Mouse (Mus musculus) ES-CJ7 (cell line): ENCODE measurements around the gene Dchs1.
"Not testable (repeated sequence)": the region's sequence is repeated elsewhere in the genome, so short reads cannot be mapped to it uniquely, and the experiment has no call there.

Experiments
- DNase-seq: peaks from one replicate; pipeline ENCODE4 v3.0.0; 2011; ENCODE audit warnings: low read depth, low spot score

Gene Dchs1

DNA sequence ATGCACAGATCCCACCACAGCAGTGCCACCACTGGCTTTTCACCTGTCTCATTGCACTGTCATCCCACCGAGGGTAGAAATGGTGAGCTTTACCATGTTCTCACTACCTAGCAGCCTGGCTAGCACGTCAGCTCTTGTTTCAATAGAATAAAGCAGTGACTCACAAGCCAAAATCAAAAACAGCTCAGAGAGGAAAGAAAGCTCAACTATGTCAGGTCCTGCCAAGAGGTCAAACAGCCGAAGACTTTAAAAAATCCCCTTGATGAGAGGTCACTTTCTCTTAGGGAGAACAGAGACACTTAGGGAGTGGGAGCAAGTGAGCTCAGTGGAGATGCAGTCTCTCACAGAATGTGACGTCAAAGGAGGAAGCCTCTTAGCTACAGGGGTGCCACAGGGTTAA, 3.6 kb downstream of the Dchs1 start:
- no peak for DNase-seq

GRCm38 (mm10) chr7:105778553-105779265, 8.7 kb downstream of the Dchs1 start:
- DNase-seq = no peak

DNA sequence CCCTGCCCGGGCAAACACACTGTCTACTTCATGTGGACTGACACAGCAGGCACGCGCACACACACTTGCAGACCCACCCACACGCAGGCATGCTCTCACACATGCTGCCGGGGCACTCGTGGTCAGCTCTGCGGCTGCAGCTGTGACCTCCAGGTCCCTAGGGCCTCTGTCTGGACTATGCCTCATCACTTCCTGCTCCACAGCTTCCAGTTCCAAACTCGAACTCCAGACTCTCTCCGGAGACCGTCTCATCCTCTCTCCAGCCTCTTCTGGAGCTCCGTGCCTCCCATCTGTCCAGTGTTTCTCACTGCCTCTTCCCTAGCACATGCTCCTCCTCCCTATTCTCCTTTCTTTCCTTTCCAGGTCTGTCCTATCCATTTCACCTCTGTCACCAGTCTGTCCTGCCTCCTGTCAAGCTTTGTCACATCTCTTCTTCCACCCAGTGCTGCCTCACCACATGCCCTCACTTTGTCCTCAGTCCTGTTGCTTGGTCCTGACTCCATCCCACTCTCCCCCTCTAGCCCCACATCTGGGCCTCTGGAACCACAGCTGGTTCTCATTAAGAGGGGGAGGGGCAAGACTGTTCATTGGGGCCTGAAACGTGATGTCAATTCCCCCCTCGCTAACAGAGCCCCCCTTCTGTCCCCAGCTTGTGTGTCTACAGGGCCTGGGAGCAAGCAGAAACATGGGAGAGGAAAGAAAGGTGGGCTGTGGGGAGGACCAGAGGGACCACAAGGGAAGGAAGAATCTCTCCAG, 9.5 kb downstream of the Dchs1 start:
- no peak for DNase-seq

- no peak for DNase-seq
Observed at GRCm38 (mm10) chr7:105777316-105777715, 10.1 kb downstream of the Dchs1 start.

DNA sequence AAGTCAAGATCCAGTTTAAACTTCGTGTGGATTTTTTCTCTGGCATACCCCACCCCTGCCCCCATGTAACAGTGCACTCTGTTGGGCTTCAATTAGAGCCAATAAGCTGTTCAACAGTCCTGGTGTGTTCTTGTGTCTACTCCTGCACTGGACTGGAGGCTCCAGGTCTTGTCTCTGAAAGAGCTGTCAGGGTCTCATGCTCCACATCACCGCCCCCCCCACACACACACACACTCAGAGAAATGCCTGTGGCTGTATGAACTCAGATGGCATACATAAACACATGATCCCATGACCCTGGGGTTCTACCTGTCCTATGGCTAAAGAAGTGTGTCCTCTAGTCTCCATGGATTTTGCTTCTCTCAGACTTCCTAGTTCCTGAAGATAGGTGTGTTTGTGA, 11.4 kb downstream of the Dchs1 start:
- no peak for DNase-seq

- no peak for DNase-seq
Observed at GRCm38 (mm10) chr7:105774661-105775060, 12.8 kb downstream of the Dchs1 start.

DNA sequence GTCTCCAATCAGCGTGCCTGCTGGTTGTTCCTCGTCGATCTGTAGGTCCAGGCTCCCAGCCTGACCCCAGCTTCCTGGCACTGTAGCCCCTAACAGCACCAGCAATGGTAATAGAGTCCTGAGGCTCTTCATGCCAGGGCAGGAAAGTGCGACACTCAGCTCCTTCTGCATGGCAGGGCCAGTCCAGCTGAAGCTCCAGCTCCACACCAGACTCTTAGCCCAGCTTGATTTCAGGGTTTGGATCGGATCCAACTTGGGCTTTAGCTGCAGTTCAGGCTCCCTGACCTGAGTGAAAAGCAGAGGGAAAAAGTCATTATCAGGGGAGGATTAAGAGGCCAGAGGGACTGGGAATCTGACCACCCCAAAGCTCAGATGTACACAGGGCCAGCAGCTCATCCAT, 14.4 kb downstream of the Dchs1 start:
- no peak for DNase-seq

DNA sequence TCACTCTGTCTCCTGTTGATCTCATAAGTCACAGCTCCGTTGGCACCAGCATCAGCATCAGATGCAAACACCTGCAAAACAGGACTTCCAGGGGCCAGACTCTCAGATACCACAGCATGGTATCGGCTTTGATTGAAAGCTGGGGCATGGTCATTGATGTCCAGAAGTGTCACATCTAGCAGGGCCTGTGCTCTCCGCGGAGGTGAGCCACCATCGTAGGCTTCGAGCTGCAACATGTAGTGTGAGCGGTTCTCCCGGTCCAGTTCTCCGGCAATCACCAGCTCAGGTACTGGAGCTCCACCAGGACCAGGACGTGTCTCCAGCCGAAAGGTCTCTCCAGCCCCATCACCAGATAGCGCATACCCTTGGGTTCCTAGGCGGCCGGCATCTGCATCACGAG, 15.1 kb downstream of the Dchs1 start:
- DNase-seq = no peak

GRCm38 (mm10) chr7:105769959-105770358, 17.5 kb downstream of the Dchs1 start:
- DNase-seq = no peak

DNA sequence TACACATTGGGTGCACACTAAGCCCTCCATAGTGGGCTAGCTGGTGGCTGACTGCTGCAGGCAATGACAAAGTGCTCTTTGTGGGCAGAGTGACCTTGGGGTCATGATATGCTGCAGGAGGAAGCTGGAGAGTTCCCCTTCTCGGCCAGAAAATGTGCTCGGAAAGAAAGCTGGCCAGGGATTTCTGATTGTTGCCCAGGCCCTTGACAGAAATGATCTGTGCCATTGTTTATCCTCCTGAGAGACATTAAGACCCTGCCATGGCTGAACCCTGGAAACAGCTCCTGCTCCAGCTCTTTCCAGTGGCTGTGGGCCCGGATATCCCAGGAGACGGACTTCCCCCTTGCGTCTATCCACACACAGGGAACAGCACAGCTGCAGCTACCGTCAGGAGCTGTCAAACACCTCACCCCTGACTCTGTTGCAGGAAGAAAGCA, 19.7 kb downstream of the Dchs1 start:
- DNase-seq = no peak

DNA sequence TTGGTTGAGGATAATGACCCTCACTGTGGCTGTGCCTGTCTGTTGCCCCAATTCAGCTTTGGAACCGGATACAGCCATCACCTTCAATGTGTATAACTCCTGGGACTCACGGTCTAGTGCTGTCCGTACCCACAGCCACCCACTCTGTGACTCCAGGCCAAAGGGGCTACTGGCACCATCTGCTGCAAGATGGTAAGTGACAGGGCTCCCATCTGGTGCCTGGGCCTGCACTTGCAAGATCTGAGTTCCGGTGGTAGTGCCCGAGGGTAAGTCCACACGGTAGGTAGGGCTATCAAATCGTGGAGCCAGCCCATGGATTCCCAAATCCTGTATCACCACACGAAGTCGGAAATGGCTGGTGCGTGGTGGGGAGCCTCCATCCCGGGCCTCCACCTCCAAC, 23.1 kb downstream of the Dchs1 start:
- DNase-seq = no peak

DNA sequence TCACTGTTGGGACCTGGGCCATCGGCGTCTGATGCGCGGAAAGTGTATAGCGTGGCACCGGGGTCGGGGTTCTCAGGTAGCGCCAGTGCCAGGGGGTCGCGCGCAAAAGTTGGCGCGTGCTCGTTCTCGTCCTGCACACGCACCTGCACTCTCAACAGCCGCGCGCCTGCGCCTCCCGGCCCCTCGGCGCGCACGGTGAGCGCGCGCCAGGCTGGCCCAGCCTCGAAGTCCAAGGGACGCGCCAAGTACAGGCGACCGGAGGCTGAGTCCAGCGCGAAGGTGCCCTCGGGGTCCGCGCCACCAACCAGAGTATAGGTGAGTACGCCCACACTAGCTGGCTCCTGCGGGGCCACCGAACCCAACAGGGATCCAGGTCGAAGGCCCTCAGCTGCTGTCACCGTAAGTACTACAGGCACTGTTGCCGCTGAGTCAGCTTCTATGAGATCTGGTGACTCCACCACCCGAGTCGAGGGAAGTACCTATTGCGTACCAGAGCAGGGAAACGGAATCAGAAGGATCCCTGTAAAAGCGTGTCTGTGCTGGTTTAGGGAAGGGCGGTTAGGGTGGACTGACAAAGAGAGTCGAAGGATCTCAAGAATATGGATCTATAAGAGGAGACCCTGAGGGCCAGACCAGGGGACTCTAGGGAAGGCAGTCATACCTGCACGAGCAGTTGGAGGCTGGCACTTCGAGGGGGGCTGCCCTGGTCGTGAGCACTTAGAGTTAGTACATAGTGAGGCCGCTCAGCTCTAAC, 24.8 kb downstream of the Dchs1 start:
- DNase-seq = no peak

DNA sequence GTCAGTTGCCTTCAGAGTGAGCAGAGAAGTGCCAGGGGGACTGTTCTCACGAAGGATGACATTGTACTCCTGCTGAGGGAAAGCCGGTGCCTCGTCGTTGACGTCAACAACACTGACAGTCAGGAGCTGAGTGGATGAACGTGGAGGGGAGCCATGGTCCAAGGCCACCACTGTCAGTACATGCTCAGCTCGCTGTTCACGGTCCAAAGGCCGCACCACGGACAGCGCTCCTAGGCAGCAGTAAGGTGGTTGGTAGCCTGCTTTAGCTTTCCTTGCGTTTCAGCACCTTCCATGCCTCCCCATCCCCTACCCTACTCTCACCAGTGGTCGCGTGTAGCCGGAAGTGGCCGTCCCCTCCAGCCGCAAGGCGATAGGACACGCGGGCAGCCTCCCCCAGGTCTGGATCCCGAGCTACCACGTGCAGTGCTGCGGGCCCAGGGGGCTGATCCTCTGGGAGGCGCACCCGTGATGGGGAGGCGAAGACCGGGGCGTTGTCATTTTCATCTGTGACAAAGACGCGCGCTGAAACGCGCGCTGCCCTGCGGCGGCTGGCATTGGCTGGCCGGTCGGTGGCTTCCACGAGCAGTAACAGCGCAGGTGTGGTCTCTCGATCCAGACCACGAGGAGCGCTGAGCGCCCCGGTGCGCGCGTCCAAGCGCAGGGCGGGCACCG, 25.5 kb downstream of the Dchs1 start:
- DNase-seq = peak; percentile 58

- no peak for DNase-seq
Observed at GRCm38 (mm10) chr7:105753281-105753680, 34.2 kb downstream of the Dchs1 start.

DNA sequence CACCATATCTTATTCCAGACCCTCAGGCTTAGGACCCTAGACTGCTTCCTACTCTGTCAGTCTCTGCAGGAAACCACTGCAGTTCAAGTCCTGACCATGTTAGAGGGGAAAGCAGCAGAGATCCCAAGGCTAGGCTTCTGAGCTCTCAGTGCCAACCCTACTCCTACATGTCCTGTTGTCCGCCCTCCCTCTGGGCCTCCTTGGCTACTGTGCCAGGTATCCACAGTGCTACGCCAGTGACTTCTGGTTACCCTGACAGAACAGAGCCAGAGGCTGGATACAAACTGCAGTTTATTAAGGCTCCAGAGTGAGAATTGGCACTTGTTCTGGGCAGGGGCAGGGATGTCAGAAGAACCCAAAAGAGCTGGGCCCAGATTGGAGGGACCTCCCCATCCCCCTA, 34.7 kb downstream of the Dchs1 start:
- DNase-seq = no peak

- DNase-seq = peak; percentile 93
Observed at GRCm38 (mm10) chr7:105751491-105752433, 35.7 kb downstream of the Dchs1 start, which contains the start of gene Tpp1. Gene Tpp1 (minus strand): TSS chr7:105752235.

- no peak for DNase-seq
Observed at GRCm38 (mm10) chr7:105747776-105748175, 39.7 kb downstream of the Dchs1 start.

DNA sequence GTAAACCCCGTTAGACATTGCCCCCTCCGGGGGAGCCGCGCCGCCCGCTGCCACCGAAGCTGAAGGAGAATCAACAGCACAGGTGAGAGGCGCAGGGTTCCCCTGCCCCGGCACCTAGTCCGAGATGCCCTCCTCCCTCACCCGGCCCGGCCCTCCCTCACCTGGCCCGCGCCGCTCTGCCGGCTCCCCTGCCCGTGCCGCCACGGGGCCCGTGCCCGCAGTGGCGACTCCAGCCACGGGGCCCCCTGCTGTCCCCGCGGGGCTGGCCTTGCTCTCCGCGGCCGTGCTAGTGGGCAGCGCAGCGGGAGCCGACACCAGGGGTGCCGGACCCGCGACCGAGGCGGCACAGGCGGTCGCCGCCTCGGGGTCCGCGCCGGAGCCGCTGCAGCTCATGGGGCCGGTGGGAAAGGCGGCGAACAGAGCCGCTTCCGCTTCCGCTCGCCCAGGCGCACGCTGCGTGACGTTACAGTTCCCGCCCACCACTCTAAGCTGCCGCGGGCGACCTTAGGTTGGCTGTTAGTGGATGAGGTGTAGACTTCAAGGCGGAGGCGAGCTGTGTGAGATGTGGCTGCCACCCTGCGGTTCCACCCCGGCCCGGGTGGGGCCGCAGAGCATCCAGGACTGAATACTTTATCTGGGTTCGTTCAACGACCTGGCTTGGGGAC, 43.4 kb downstream of the Dchs1 start, which contains the start of gene Taf10:
Gene Taf10, minus strand, starts transcription at position 436 of the 665 bp plus-strand sequence.
- peak; percentile 95 for DNase-seq

- not testable (repeated sequence) for DNase-seq
Observed at GRCm38 (mm10) chr7:105743246-105743925, 44.1 kb downstream of the Dchs1 start.
